Mouse (Mus musculus) bone marrow, adult 2 months (tissue): ENCODE measurements around the gene Apopt1. TPM values are rescaled to one million over a fixed set of nuclear protein-coding genes. Genes with fewer than 3 reads are reported as not detected.

Experiments
- H3K27ac ChIP-seq: fragments of 200-500 bp; 2 replicates; pipeline ENCODE4 v1.5.1; 2012; ENCODE audit warnings: low read depth, mild to moderate bottlenecking, control low read depth, inconsistent platforms, low read length; ENCODE audit not compliant: control insufficient read depth, poor library complexity, insufficient read depth
- H3K4me1 ChIP-seq: fragments of 200-500 bp; 2 replicates; pipeline ENCODE4 v1.6.1; 2011; ENCODE audit warnings: low read length; ENCODE audit not compliant: control insufficient read depth, insufficient read depth
- H3K4me3 ChIP-seq: fragments of 200-500 bp; replicated peaks from 2 replicates; pipeline ENCODE3; 2011; ENCODE audit warnings: mild to moderate bottlenecking, low read depth, low read length, control low read depth; ENCODE audit not compliant: control insufficient read depth
- CTCF ChIP-seq: fragments of 200-500 bp; IDR thresholded peaks from 2 replicates; pipeline ENCODE4 v1.5.1; 2011; ENCODE audit warnings: low read length, control low read depth; ENCODE audit not compliant: control insufficient read depth, insufficient read depth
- POLR2A ChIP-seq: fragments of 200-500 bp; IDR thresholded peaks from 2 replicates; pipeline ENCODE4 v1.6.1; 2011; ENCODE audit warnings: low read depth, mild to moderate bottlenecking, control low read depth, low read length, borderline replicate concordance; ENCODE audit not compliant: control insufficient read depth
- WGBS: fragments of 180-500 bp; shearing (Covaris S2); methylation state at CpG from one replicate; pipeline ENCODE4 v1.1.7; 2018; 5-methylcytosine and 5-hydroxymethylcytosine counted together
- polyA plus RNA-seq: library from polyadenylated mRNA; stranded (reverse); fragments of >200 nt; gene quantifications from 2 replicates; pipeline ENCODE4 v1.2.4, GENCODE M21; 2011; ENCODE audit warnings: low replicate concordance; ENCODE audit not compliant: missing spikeins, insufficient read depth, insufficient read length

Gene Apopt1
- polyA plus RNA-seq, 1 experiment: 15.1 TPM

- TF ChIP-seq CTCF: no peak
- no peak for TF ChIP-seq POLR2A
- Histone ChIP-seq H3K27ac (no peak overlapping the region), H3K4me1 (no peaks in the 10 kb centered on the region), H3K4me3 (no peak overlapping the region)
- WGBS: 90% methylated on average over 15 of the region's 15 CpGs
Observed at GRCm38 (mm10) chr12:111774845-111775244, 61.8 kb downstream of the Apopt1 start.

GRCm38 (mm10) chr12:111777919-111778318 is 64.9 kb downstream of the Apopt1 start:
- WGBS: 90% methylated on average over 13 of the region's 13 CpGs
- H3K4me1 ChIP-seq: no peaks in the 10 kb centered on the region
- TF ChIP-seq CTCF (no peak), POLR2A (no peak)

GRCm38 (mm10) chr12:111779544-111779943 is 66.5 kb downstream of the Apopt1 start:
- peak; percentile 44; the same call in 1 of the 2 replicates for TF ChIP-seq CTCF
- TF ChIP-seq POLR2A: no peak
- Histone ChIP-seq H3K27ac (no peak overlapping the region), H3K4me3 (no peak overlapping the region), H3K4me1 (no peaks in the 10 kb centered on the region)
- WGBS: 95% methylated on average over 1 of the region's 1 CpGs

More at GRCm38 (mm10) chr12:111777919-111778318, 64.9 kb downstream of the Apopt1 start:
- H3K27ac ChIP-seq: no peak overlapping the region
- H3K4me3 ChIP-seq: no peak overlapping the region

GRCm38 (mm10) chr12:111785174-111785573 is 72.1 kb downstream of the Apopt1 start:
- Histone ChIP-seq H3K4me1 (no peaks in the 10 kb centered on the region), H3K4me3 (no peak overlapping the region), H3K27ac (no peak overlapping the region)
- no peak for TF ChIP-seq POLR2A
- no peak for TF ChIP-seq CTCF
- WGBS: 75% methylated on average over 15 of the region's 15 CpGs

GRCm38 (mm10) chr12:111787015-111787414 is 74.0 kb downstream of the Apopt1 start:
- TF ChIP-seq POLR2A (no peak), CTCF (no peak)
- H3K4me1 ChIP-seq: no peaks in the 10 kb centered on the region
- no peak overlapping the region for H3K4me3 ChIP-seq
- WGBS: 79% methylated on average over 6 of the region's 6 CpGs
- H3K27ac ChIP-seq: no peak overlapping the region

- no peak for TF ChIP-seq POLR2A
- no peak for TF ChIP-seq CTCF
- H3K27ac ChIP-seq: no peak overlapping the region
- H3K4me1 ChIP-seq: no peaks in the 10 kb centered on the region; the same call in 1 of the 2 replicates
- 90% methylated on average over 5 of the region's 5 CpGs for WGBS
- no peak overlapping the region for H3K4me3 ChIP-seq
Observed at GRCm38 (mm10) chr12:111790090-111790489, 77.0 kb downstream of the Apopt1 start.

GRCm38 (mm10) chr12:111790631-111791030 is 77.6 kb downstream of the Apopt1 start:
- H3K27ac ChIP-seq: no peak overlapping the region
- no peaks in the 10 kb centered on the region; the same call in 1 of the 2 replicates for H3K4me1 ChIP-seq
- H3K4me3 ChIP-seq: no peak overlapping the region
- WGBS: 86% methylated on average over 7 of the region's 7 CpGs
- TF ChIP-seq CTCF (no peak), POLR2A (no peak)

GRCm38 (mm10) chr12:111791474-111792104 is 78.5 kb downstream of the Apopt1 start:
- 87% methylated on average over 13 of the region's 13 CpGs for WGBS
- no peak overlapping the region for H3K4me3 ChIP-seq
- no peaks in the 10 kb centered on the region; the same call in 1 of the 2 replicates for H3K4me1 ChIP-seq
- TF ChIP-seq CTCF: no peak
- TF ChIP-seq POLR2A: no peak
- H3K27ac ChIP-seq: no peak overlapping the region

- 65% methylated on average over 22 of the region's 22 CpGs for WGBS
- TF ChIP-seq POLR2A (no peak), CTCF (no peak)
- Histone ChIP-seq H3K4me1 (no peaks in the 10 kb centered on the region; the same call in 1 of the 2 replicates), H3K27ac (no peak overlapping the region; the same call in 1 of the 2 replicates), H3K4me3 (no peak overlapping the region)
Observed at GRCm38 (mm10) chr12:111794102-111794501, 81.0 kb downstream of the Apopt1 start.
